Mouse (Mus musculus) heart, adult 2 months (tissue): ENCODE measurements around the gene Sfrp2. TPM values are rescaled to one million over a fixed set of nuclear protein-coding genes. Genes with fewer than 3 reads are reported as not detected.

Experiments used
- DNase-seq, 2 experiments: peaks; one replicate each; pipeline ENCODE4 v3.0.0; 2021
- H3K27ac ChIP-seq: fragments of 200-600 bp; 2 replicates; pipeline ENCODE4 v1.8.1; 2022
- H3K27me3 ChIP-seq: fragments of 200-500 bp; 2 replicates; pipeline ENCODE4 v1.6.1; 2012; ENCODE audit warnings: mild to moderate bottlenecking, low read length, inconsistent platforms, mixed read lengths; ENCODE audit not compliant: control insufficient read depth, insufficient read depth
- H3K36me3 ChIP-seq: fragments of 200-500 bp; 2 replicates; pipeline ENCODE4 v1.6.1; 2012; ENCODE audit warnings: low read length, inconsistent platforms; ENCODE audit not compliant: control insufficient read depth, insufficient read depth
- H3K4me1 ChIP-seq: fragments of 200-500 bp; 2 replicates; pipeline ENCODE4 v1.6.1; 2011; ENCODE audit warnings: low read length; ENCODE audit not compliant: control insufficient read depth, insufficient read depth
- H3K4me3 ChIP-seq: fragments of 200-600 bp; 2 replicates; pipeline ENCODE4 v1.8.1; 2022
- H3K79me2 ChIP-seq: fragments of 200-500 bp; replicated peaks from 2 replicates; pipeline ENCODE4 v1.6.1; 2012; ENCODE audit warnings: mild to moderate bottlenecking, inconsistent platforms, low read length, moderate library complexity, mixed read lengths; ENCODE audit not compliant: control insufficient read depth, insufficient read depth
- H3K9ac ChIP-seq: fragments of 200-500 bp; 2 replicates; pipeline ENCODE4 v1.6.1; 2012; ENCODE audit warnings: low read depth, mild to moderate bottlenecking, control low read depth, inconsistent platforms, low read length, mixed read lengths
- CTCF ChIP-seq: fragments of 200-600 bp; IDR thresholded peaks from 2 replicates; pipeline ENCODE4 v1.8.1; 2022; ENCODE audit warnings: antibody characterized with exemption, mild to moderate bottlenecking, moderate library complexity
- EP300 ChIP-seq: fragments of 200-500 bp; IDR thresholded peaks from 2 replicates; pipeline ENCODE4 v1.6.1; 2011; ENCODE audit warnings: low read depth, low read length, control low read depth; ENCODE audit not compliant: insufficient read depth
- POLR2A ChIP-seq: fragments of 200-500 bp; IDR thresholded peaks from 2 replicates; pipeline ENCODE4 v1.6.1; 2011; ENCODE audit warnings: mild to moderate bottlenecking, low read depth, low read length, control low read depth; ENCODE audit not compliant: insufficient read depth
- WGBS: fragments of 180-500 bp; shearing (Covaris S2); methylation state at CpG from one replicate; pipeline ENCODE4 v1.1.7; 2018; 5-methylcytosine and 5-hydroxymethylcytosine counted together
- intact Hi-C: fragments of 180-260 bp; cut with DNase I; formaldehyde crosslinking; loops from one replicate; pipeline ENCODE4 v1.15.1; 2025
- polyA plus RNA-seq: library from polyadenylated mRNA; depleted of rRNA; stranded (reverse); fragments of >200 nt; gene quantifications from 2 replicates; pipeline ENCODE4 v1.2.3, GENCODE M21; 2012
- total RNA-seq, 2 experiments: library from RNA; stranded (reverse); gene quantifications; 2 replicates each; pipeline ENCODE4 v1.2.3; 2021

The Sfrp2 gene
- total and polyA plus RNA-seq, 3 experiments: 3.2 to 20.2 (median 4.9) TPM

- Histone ChIP-seq H3K27me3 (no peaks in the 10 kb centered on the region), H3K4me3 (no peak overlapping the region), H3K9ac (no peak overlapping the region), H3K79me2 (no peaks in the 10 kb centered on the region), H3K27ac (no peak overlapping the region), H3K4me1 (no peaks in the 10 kb centered on the region), H3K36me3 (no peaks in the 10 kb centered on the region)
- no peak for TF ChIP-seq EP300
- TF ChIP-seq CTCF: no peak
- no peak for TF ChIP-seq POLR2A
- 88% methylated on average over 9 of the region's 9 CpGs for WGBS
- no peak for DNase-seq
- intact Hi-C loops: no loop called here
Measured at GRCm38 (mm10) chr3:83775403-83775802, 9.3 kb downstream of the Sfrp2 start.

- Histone ChIP-seq H3K4me3 (no peak overlapping the region), H3K79me2 (no peaks in the 10 kb centered on the region), H3K36me3 (no peaks in the 10 kb centered on the region), H3K27me3 (no peaks in the 10 kb centered on the region), H3K4me1 (no peaks in the 10 kb centered on the region), H3K27ac (no peak overlapping the region), H3K9ac (no peak overlapping the region)
- intact Hi-C loops: no loop called here
- no peak for DNase-seq
- TF ChIP-seq POLR2A (no peak), EP300 (no peak), CTCF (no peak)
- WGBS: 82% methylated on average over 10 of the region's 10 CpGs
Measured at GRCm38 (mm10) chr3:83781460-83782222, 15.5 kb downstream of the Sfrp2 start.

- H3K4me3 ChIP-seq: no peak overlapping the region
- no peaks in the 10 kb centered on the region for H3K4me1 ChIP-seq
- H3K27ac ChIP-seq: no peak overlapping the region
- no peak overlapping the region for H3K9ac ChIP-seq
- no peaks in the 10 kb centered on the region for H3K36me3 ChIP-seq
- no peak for DNase-seq
- H3K79me2 ChIP-seq: no peaks in the 10 kb centered on the region
- WGBS: 63% methylated on average over 11 of the region's 11 CpGs
- H3K27me3 ChIP-seq: no peaks in the 10 kb centered on the region
- TF ChIP-seq CTCF (no peak), EP300 (no peak), POLR2A (no peak)
- intact Hi-C loops: no loop called here
Measured at GRCm38 (mm10) chr3:83783716-83784469, 17.8 kb downstream of the Sfrp2 start.

- peaks cover 2% of the 10 kb centered on the region for H3K4me1 ChIP-seq
- H3K4me3 ChIP-seq: no peak overlapping the region
- 89% methylated on average over 3 of the region's 3 CpGs for WGBS
- intact Hi-C loops: no loop called here
- no peak overlapping the region for H3K9ac ChIP-seq
- DNase-seq: no peak
- H3K27me3 ChIP-seq: peaks cover 4% of the 10 kb centered on the region
- no peak overlapping the region for H3K27ac ChIP-seq
- TF ChIP-seq POLR2A: no peak
- no peak for TF ChIP-seq EP300
- no peak for TF ChIP-seq CTCF
- H3K36me3 ChIP-seq: no peaks in the 10 kb centered on the region
- no peaks in the 10 kb centered on the region for H3K79me2 ChIP-seq
Measured at GRCm38 (mm10) chr3:83784726-83785125, 18.6 kb downstream of the Sfrp2 start.

- Histone ChIP-seq H3K79me2 (no peaks in the 10 kb centered on the region), H3K9ac (no peak overlapping the region), H3K36me3 (no peaks in the 10 kb centered on the region), H3K27me3 (peaks cover 6% of the 10 kb centered on the region), H3K4me1 (peaks cover 2% of the 10 kb centered on the region), H3K27ac (no peak overlapping the region), H3K4me3 (no peak overlapping the region)
- WGBS: 94% methylated on average over 2 of the region's 2 CpGs
- DNase-seq: no peak
- TF ChIP-seq EP300: no peak
- TF ChIP-seq POLR2A: no peak
- TF ChIP-seq CTCF: no peak
- intact Hi-C loops: no loop called here
Measured at GRCm38 (mm10) chr3:83787086-83787485, 21.0 kb downstream of the Sfrp2 start.

- TF ChIP-seq EP300: no peak
- DNase-seq: no peak
Measured at GRCm38 (mm10) chr3:83787776-83788305, 21.7 kb downstream of the Sfrp2 start.

More at GRCm38 (mm10) chr3:83787776-83788305, 21.7 kb downstream of the Sfrp2 start:
- Histone ChIP-seq H3K9ac (no peak overlapping the region), H3K4me3 (no peak overlapping the region), H3K79me2 (no peaks in the 10 kb centered on the region), H3K27ac (no peak overlapping the region), H3K36me3 (no peaks in the 10 kb centered on the region), H3K4me1 (peaks cover 2% of the 10 kb centered on the region), H3K27me3 (peaks cover 6% of the 10 kb centered on the region)
- intact Hi-C loops: no loop called here
- WGBS: 87% methylated on average over 7 of the region's 7 CpGs
